Mouse (Mus musculus) midbrain, embryonic 15.5 days (tissue): ENCODE measurements around the gene Cntnap2. TPM values are rescaled to one million over a fixed set of nuclear protein-coding genes. Genes with fewer than 3 reads are reported as not detected.

Source experiments
- ATAC-seq: fragments of 200-750 bp; cut with Nextera tagmentation; replicated peaks from 2 replicates; pipeline ENCODE4 v1.8.0; 2017; ENCODE audit warnings: moderate TSS enrichment
- H3K27ac ChIP-seq: fragments of 300-500 bp; sonication (generic); 2 replicates; pipeline ENCODE4 v1.5.1; 2015; ENCODE audit warnings: mild to moderate bottlenecking, inconsistent platforms
- H3K27me3 ChIP-seq: fragments of 300-500 bp; sonication (generic); replicated peaks from 2 replicates; pipeline ENCODE4 v1.6.1; 2015; ENCODE audit warnings: inconsistent platforms
- H3K36me3 ChIP-seq: fragments of 300-500 bp; sonication (generic); replicated peaks from 2 replicates; pipeline ENCODE4 v1.6.1; 2015; ENCODE audit warnings: inconsistent platforms
- H3K4me1 ChIP-seq: fragments of 300-500 bp; sonication (generic); 2 replicates; pipeline ENCODE4 v1.6.1; 2015; ENCODE audit warnings: inconsistent platforms
- H3K4me2 ChIP-seq: fragments of 300-500 bp; sonication (generic); 2 replicates; pipeline ENCODE4 v1.6.1; 2015; ENCODE audit warnings: inconsistent platforms, mild to moderate bottlenecking, moderate library complexity
- H3K4me3 ChIP-seq: fragments of 300-500 bp; sonication (generic); 2 replicates; pipeline ENCODE4 v1.5.1; 2015; ENCODE audit warnings: mild to moderate bottlenecking, inconsistent platforms
- H3K9ac ChIP-seq: fragments of 300-500 bp; sonication (generic); 2 replicates; pipeline ENCODE4 v1.6.1; 2015; ENCODE audit warnings: mild to moderate bottlenecking, inconsistent platforms
- H3K9me3 ChIP-seq: fragments of 300-500 bp; sonication (generic); 2 replicates; pipeline ENCODE4 v1.6.1; 2016; ENCODE audit warnings: inconsistent platforms
- WGBS: fragments of 180-500 bp; shearing (Covaris S2); methylation state at CpG from one replicate; pipeline ENCODE4 v1.1.7; 2015; ENCODE audit warnings: mixed read lengths; 5-methylcytosine and 5-hydroxymethylcytosine counted together
- polyA plus RNA-seq: library from polyadenylated mRNA; unstranded; fragments of >200 nt; fragmentation: Nextera tagmentation; extraction: Ambion mirVana; gene quantifications from 2 replicates; pipeline ENCODE4 v1.2.1, GENCODE M21; 2015

Cntnap2 gene
- polyA plus RNA-seq, 1 experiment from 2014 or later, result 68.3 TPM

- no peak overlapping the region for H3K4me3 ChIP-seq
- WGBS, result 27% methylated on average over 1 of the region's 1 CpGs
- no peaks in the 10 kb centered on the region for H3K36me3 ChIP-seq
- H3K27ac ChIP-seq, result no peak overlapping the region
- no peaks in the 10 kb centered on the region for H3K9me3 ChIP-seq
- no peak overlapping the region for H3K9ac ChIP-seq
- H3K4me1 ChIP-seq, result no peaks in the 10 kb centered on the region
- H3K27me3 ChIP-seq, result no peaks in the 10 kb centered on the region
- no peak for ATAC-seq
- no peak overlapping the region for H3K4me2 ChIP-seq
These were observed 307.3 kb downstream of the Cntnap2 start for GRCm38 (mm10) chr6:45366442-45366841.

- no peaks in the 10 kb centered on the region for H3K9me3 ChIP-seq
- no peak overlapping the region for H3K27ac ChIP-seq
- ATAC-seq, result no peak
- H3K36me3 ChIP-seq, result no peaks in the 10 kb centered on the region
- no peaks in the 10 kb centered on the region for H3K4me1 ChIP-seq
- 68% methylated on average over 7 of the region's 7 CpGs for WGBS
- no peak overlapping the region for H3K4me3 ChIP-seq
- H3K27me3 ChIP-seq, result no peaks in the 10 kb centered on the region
- no peak overlapping the region for H3K4me2 ChIP-seq
- H3K9ac ChIP-seq, result no peak overlapping the region
These were observed 322.0 kb downstream of the Cntnap2 start for GRCm38 (mm10) chr6:45381126-45381525.

GRCm38 (mm10) chr6:45389034-45389433 lies 329.9 kb downstream of the Cntnap2 start:
- 37% methylated on average over 1 of the region's 1 CpGs for WGBS
- ATAC-seq, result no peak
- Histone ChIP-seq H3K4me3 (no peak overlapping the region), H3K27ac (no peak overlapping the region), H3K27me3 (no peaks in the 10 kb centered on the region), H3K9me3 (no peaks in the 10 kb centered on the region), H3K36me3 (no peaks in the 10 kb centered on the region), H3K4me2 (no peak overlapping the region), H3K9ac (no peak overlapping the region), H3K4me1 (no peaks in the 10 kb centered on the region)

GRCm38 (mm10) chr6:45413629-45414028 lies 354.5 kb downstream of the Cntnap2 start:
- no peaks in the 10 kb centered on the region for H3K36me3 ChIP-seq
- H3K4me3 ChIP-seq, result no peak overlapping the region
- no peak overlapping the region for H3K9ac ChIP-seq
- no peaks in the 10 kb centered on the region for H3K9me3 ChIP-seq
- no peak for ATAC-seq
- H3K27me3 ChIP-seq, result no peaks in the 10 kb centered on the region
- no peaks in the 10 kb centered on the region for H3K4me1 ChIP-seq
- H3K4me2 ChIP-seq, result no peak overlapping the region
- H3K27ac ChIP-seq, result no peak overlapping the region
- 84% methylated on average over 2 of the region's 2 CpGs for whole genome bisulfite sequencing

GRCm38 (mm10) chr6:45455424-45455823 lies 396.3 kb downstream of the Cntnap2 start:
- 86% methylated on average over 1 of the region's 1 CpGs for WGBS
- no peak overlapping the region for H3K4me2 ChIP-seq
- H3K36me3 ChIP-seq, result no peaks in the 10 kb centered on the region
- H3K4me3 ChIP-seq, result no peak overlapping the region
- H3K9ac ChIP-seq, result no peak overlapping the region
- no peaks in the 10 kb centered on the region for H3K9me3 ChIP-seq
- H3K4me1 ChIP-seq, result no peaks in the 10 kb centered on the region
- H3K27ac ChIP-seq, result no peak overlapping the region
- no peaks in the 10 kb centered on the region for H3K27me3 ChIP-seq
- no peak for ATAC-seq

GRCm38 (mm10) chr6:45518221-45518620 lies 459.1 kb downstream of the Cntnap2 start:
- H3K27ac ChIP-seq, result no peak overlapping the region
- no peaks in the 10 kb centered on the region for H3K27me3 ChIP-seq
- no peak overlapping the region for H3K4me2 ChIP-seq
- WGBS, result 74% methylated on average over 3 of the region's 3 CpGs
- no peaks in the 10 kb centered on the region for H3K36me3 ChIP-seq
- ATAC-seq, result no peak
- H3K4me3 ChIP-seq, result no peak overlapping the region
- H3K9me3 ChIP-seq, result no peaks in the 10 kb centered on the region
- no peaks in the 10 kb centered on the region for H3K4me1 ChIP-seq
- no peak overlapping the region for H3K9ac ChIP-seq

GRCm38 (mm10) chr6:45536999-45537398 lies 477.8 kb downstream of the Cntnap2 start:
- H3K9ac ChIP-seq, result no peak overlapping the region
- H3K36me3 ChIP-seq, result no peaks in the 10 kb centered on the region
- H3K27me3 ChIP-seq, result no peaks in the 10 kb centered on the region
- H3K27ac ChIP-seq, result no peak overlapping the region
- H3K4me3 ChIP-seq, result no peak overlapping the region
- no peaks in the 10 kb centered on the region for H3K9me3 ChIP-seq
- WGBS, result 54% methylated on average over 2 of the region's 2 CpGs
- H3K4me1 ChIP-seq, result 0 out of 2 replicates have a peak, but pooled peaks cover 5% of the 10 kb centered on the region
- H3K4me2 ChIP-seq, result no peak overlapping the region
- no peak for ATAC-seq

- H3K4me2 ChIP-seq, result no peak overlapping the region
- no peaks in the 10 kb centered on the region for H3K36me3 ChIP-seq
- 21% methylated on average over 7 of the region's 7 CpGs for WGBS
- peaks cover 7% of the 10 kb centered on the region; the same call in 1 of the 2 replicates for H3K4me1 ChIP-seq
- H3K9ac ChIP-seq, result no peak overlapping the region
- no peaks in the 10 kb centered on the region for H3K9me3 ChIP-seq
- H3K4me3 ChIP-seq, result no peak overlapping the region
- peak; percentile 83 for ATAC-seq
- no peaks in the 10 kb centered on the region for H3K27me3 ChIP-seq
- no peak overlapping the region for H3K27ac ChIP-seq
These were observed 485.2 kb downstream of the Cntnap2 start for GRCm38 (mm10) chr6:45544319-45544875.

GRCm38 (mm10) chr6:45559724-45560123 lies 500.6 kb downstream of the Cntnap2 start:
- H3K9ac ChIP-seq, result no peak overlapping the region
- H3K27ac ChIP-seq, result no peak overlapping the region
- no peak overlapping the region for H3K4me3 ChIP-seq
- H3K9me3 ChIP-seq, result no peaks in the 10 kb centered on the region
- no peak overlapping the region for H3K4me2 ChIP-seq
- WGBS, result 94% methylated on average over 1 of the region's 1 CpGs
- no peaks in the 10 kb centered on the region for H3K4me1 ChIP-seq
- no peaks in the 10 kb centered on the region for H3K27me3 ChIP-seq
- ATAC-seq, result no peak
- no peaks in the 10 kb centered on the region for H3K36me3 ChIP-seq

- Histone ChIP-seq H3K36me3 (no peaks in the 10 kb centered on the region), H3K4me1 (no peaks in the 10 kb centered on the region), H3K9me3 (no peaks in the 10 kb centered on the region), H3K27me3 (no peaks in the 10 kb centered on the region), H3K27ac (no peak overlapping the region), H3K9ac (no peak overlapping the region), H3K4me2 (no peak overlapping the region), H3K4me3 (no peak overlapping the region)
- WGBS, result 71% methylated on average over 6 of the region's 6 CpGs
- ATAC-seq, result no peak
These were observed 525.4 kb downstream of the Cntnap2 start for GRCm38 (mm10) chr6:45584467-45585094.

- Histone ChIP-seq H3K36me3 (no peaks in the 10 kb centered on the region), H3K27ac (no peak overlapping the region), H3K4me3 (no peak overlapping the region), H3K4me1 (no peaks in the 10 kb centered on the region), H3K9ac (no peak overlapping the region), H3K4me2 (no peak overlapping the region), H3K9me3 (no peaks in the 10 kb centered on the region), H3K27me3 (no peaks in the 10 kb centered on the region)
- ATAC-seq, result no peak
These were observed 529.9 kb downstream of the Cntnap2 start for GRCm38 (mm10) chr6:45589084-45589483.

GRCm38 (mm10) chr6:45647017-45647416 lies 587.9 kb downstream of the Cntnap2 start:
- no peak overlapping the region for H3K4me3 ChIP-seq
- ATAC-seq, result no peak
- no peak overlapping the region for H3K4me2 ChIP-seq
- H3K27ac ChIP-seq, result no peak overlapping the region
- no peaks in the 10 kb centered on the region for H3K9me3 ChIP-seq
- no peaks in the 10 kb centered on the region for H3K4me1 ChIP-seq
- no peaks in the 10 kb centered on the region for H3K27me3 ChIP-seq
- no peak overlapping the region for H3K9ac ChIP-seq
- no peaks in the 10 kb centered on the region for H3K36me3 ChIP-seq

- Histone ChIP-seq H3K27ac (no peak overlapping the region), H3K9me3 (no peaks in the 10 kb centered on the region), H3K4me3 (no peak overlapping the region), H3K4me1 (no peaks in the 10 kb centered on the region), H3K9ac (no peak overlapping the region), H3K27me3 (no peaks in the 10 kb centered on the region), H3K4me2 (no peak overlapping the region), H3K36me3 (no peaks in the 10 kb centered on the region)
- no peak for ATAC-seq
- WGBS, result 88% methylated on average over 2 of the region's 2 CpGs
These were observed 589.3 kb downstream of the Cntnap2 start for GRCm38 (mm10) chr6:45648419-45648818.
